Mouse (Mus musculus) midbrain, embryonic 14.5 days (tissue): ENCODE results near the gene Tcte1. TPM values are rescaled to one million over a fixed set of nuclear protein-coding genes. Genes with fewer than 3 reads are reported as not detected.

Source experiments
- ATAC-seq: fragments of 200-750 bp; cut with Nextera tagmentation; 2 replicates; pipeline ENCODE4 v1.8.0; 2017; ENCODE audit warnings: moderate number of reproducible peaks, moderate library complexity; ENCODE audit not compliant: low FRiP score, low TSS enrichment
- DNase-seq: peaks from one replicate; pipeline ENCODE4 v3.0.0-alpha.2; 2015
- H3K27ac ChIP-seq: fragments of 300-500 bp; sonication (generic); replicated peaks from 2 replicates; pipeline ENCODE4 v1.5.1; 2014; ENCODE audit warnings: mild to moderate bottlenecking, low read depth, low read length, moderate library complexity
- H3K27me3 ChIP-seq: fragments of 300-500 bp; sonication (generic); 2 replicates; pipeline ENCODE4 v1.6.1; 2014; ENCODE audit warnings: low read length, control low read depth, mixed read lengths; ENCODE audit not compliant: control insufficient read depth, insufficient read depth
- H3K36me3 ChIP-seq: fragments of 300-500 bp; sonication (generic); 2 replicates; pipeline ENCODE4 v1.6.1; 2014; ENCODE audit warnings: low read length, control low read depth; ENCODE audit not compliant: control insufficient read depth, insufficient read depth
- H3K4me1 ChIP-seq: fragments of 300-500 bp; sonication (generic); 2 replicates; pipeline ENCODE4 v1.6.1; 2014; ENCODE audit warnings: mild to moderate bottlenecking, antibody characterized with exemption, low read length, control low read depth; ENCODE audit not compliant: control insufficient read depth, insufficient read depth
- H3K4me2 ChIP-seq: fragments of 300-500 bp; sonication (generic); 2 replicates; pipeline ENCODE4 v1.6.1; 2014; ENCODE audit warnings: mild to moderate bottlenecking, low read length, moderate library complexity
- H3K4me3 ChIP-seq: fragments of 300-500 bp; sonication (generic); replicated peaks from 2 replicates; pipeline ENCODE4 v1.5.1; 2014; ENCODE audit warnings: low read depth, low read length
- H3K9ac ChIP-seq: fragments of 300-500 bp; sonication (generic); replicated peaks from 2 replicates; pipeline ENCODE4 v1.6.1; 2014; ENCODE audit warnings: mild to moderate bottlenecking, low read length, moderate library complexity
- H3K9me3 ChIP-seq: fragments of 300-500 bp; sonication (generic); 2 replicates; pipeline ENCODE4 v1.6.1; 2016; ENCODE audit warnings: low read length, control low read depth, mixed read lengths; ENCODE audit not compliant: control insufficient read depth
- WGBS: fragments of 180-500 bp; shearing (Covaris S2); extraction: QIAGEN DNeasy Blood & Tissue Kit; methylation state at CpG from one replicate; pipeline ENCODE4 v1.1.7; 2014; 5-methylcytosine and 5-hydroxymethylcytosine counted together
- polyA plus RNA-seq: library from polyadenylated mRNA; unstranded; fragments of >200 nt; fragmentation: Nextera tagmentation; extraction: Ambion mirVana; gene quantifications from 2 replicates; pipeline ENCODE4 v1.2.1, GENCODE M21; 2014

Tcte1 gene
- polyA plus RNA-seq, 1 experiment from 2014 or later: 3.0 TPM

DNA sequence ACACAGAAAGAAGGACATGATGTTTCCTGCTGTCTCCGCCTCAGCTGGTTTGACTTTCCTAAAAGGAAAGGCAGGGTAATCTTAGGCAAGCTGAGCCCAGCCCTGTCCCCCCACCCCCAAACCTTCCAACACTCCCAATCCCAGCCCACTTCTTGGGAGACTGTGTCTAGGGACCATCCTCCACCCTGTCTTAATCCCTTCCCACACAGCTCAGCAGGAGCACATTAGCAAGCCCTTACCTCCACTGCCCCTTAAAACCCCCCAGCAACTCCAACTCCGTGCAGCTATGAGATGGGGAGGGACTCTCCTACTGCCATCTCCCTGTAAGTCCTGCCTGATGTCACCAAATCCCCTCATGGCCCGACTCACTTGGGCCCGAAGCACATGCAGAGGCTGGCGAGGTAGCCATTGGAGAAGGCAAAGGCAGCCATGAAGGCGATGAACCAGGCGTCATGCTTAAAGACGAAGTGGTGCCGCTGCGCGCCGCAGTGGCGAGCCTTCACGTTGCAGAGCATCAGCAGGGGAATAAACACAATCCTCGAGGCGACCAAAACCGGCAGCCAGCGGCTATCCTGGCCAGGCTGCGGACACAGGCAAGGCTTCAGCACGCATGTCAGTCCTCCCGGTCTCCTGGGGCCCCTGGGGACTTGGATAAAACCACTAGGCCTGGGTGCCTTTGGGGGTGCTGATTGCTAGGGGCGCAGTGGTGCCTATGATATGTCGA is 62.7 kb downstream of the Tcte1 start:
- 59% methylated on average over 23 of the region's 23 CpGs for WGBS
- H3K9ac ChIP-seq: no peak overlapping the region
- H3K4me3 ChIP-seq: no peak overlapping the region
- H3K36me3 ChIP-seq: no peaks in the 10 kb centered on the region
- no peaks in the 10 kb centered on the region for H3K27me3 ChIP-seq
- 0 out of 2 replicates have a peak overlapping the region, but pooled peaks have one; percentile 61 for H3K27ac ChIP-seq
- H3K4me2 ChIP-seq: no peak overlapping the region
- H3K4me1 ChIP-seq: peaks cover 13% of the 10 kb centered on the region; the same call in 1 of the 2 replicates
- ATAC-seq (no peak), DNase-seq (no peak)
- H3K9me3 ChIP-seq: no peaks in the 10 kb centered on the region

- Histone ChIP-seq H3K4me1 (peaks cover 13% of the 10 kb centered on the region; the same call in 1 of the 2 replicates), H3K4me2 (no peak overlapping the region), H3K9me3 (no peaks in the 10 kb centered on the region), H3K9ac (no peak overlapping the region), H3K36me3 (no peaks in the 10 kb centered on the region), H3K27me3 (no peaks in the 10 kb centered on the region), H3K4me3 (no peak overlapping the region), H3K27ac (no peak overlapping the region)
- no peak for ATAC-seq
- no peak for DNase-seq
- over 99% methylated on average over 3 of the region's 3 CpGs for WGBS
Measured at GRCm38 (mm10) chr17:45586449-45586837, 63.2 kb downstream of the Tcte1 start.

DNA sequence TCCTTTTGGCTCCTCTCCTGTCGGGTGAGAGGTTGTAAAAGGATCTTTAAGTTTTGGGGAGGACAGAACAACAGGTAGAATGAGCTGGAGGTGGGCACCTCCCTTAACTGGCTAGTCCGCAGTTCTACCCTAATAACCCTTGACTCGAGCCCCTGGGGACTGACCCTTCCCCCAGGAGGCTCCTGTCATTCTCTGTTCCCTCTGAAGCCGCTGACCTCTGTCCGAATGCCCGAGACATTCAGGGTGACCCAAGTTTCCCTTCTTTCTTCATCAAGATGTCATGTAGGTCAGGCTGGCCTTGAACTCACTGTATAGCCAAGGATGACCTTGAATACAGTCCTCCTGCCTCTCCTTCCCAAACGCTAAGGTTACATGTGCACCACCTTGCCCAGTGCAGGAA is 65.1 kb downstream of the Tcte1 start:
- Histone ChIP-seq H3K4me3 (no peak overlapping the region), H3K27ac (no peak overlapping the region), H3K4me2 (no peak overlapping the region), H3K36me3 (no peaks in the 10 kb centered on the region), H3K9me3 (no peaks in the 10 kb centered on the region), H3K9ac (no peak overlapping the region), H3K27me3 (no peaks in the 10 kb centered on the region; the same call in 1 of the 2 replicates), H3K4me1 (peaks cover 13% of the 10 kb centered on the region; the same call in 1 of the 2 replicates)
- ATAC-seq (no peak), DNase-seq (no peak)
- WGBS: 92% methylated on average over 7 of the region's 7 CpGs

GRCm38 (mm10) chr17:45589236-45589635 is 66.0 kb downstream of the Tcte1 start:
- no peak for ATAC-seq
- Histone ChIP-seq H3K9me3 (no peaks in the 10 kb centered on the region), H3K4me2 (no peak overlapping the region), H3K36me3 (no peaks in the 10 kb centered on the region), H3K27me3 (peaks cover 4% of the 10 kb centered on the region; the same call in 1 of the 2 replicates), H3K27ac (no peak overlapping the region), H3K4me3 (no peak overlapping the region), H3K9ac (no peak overlapping the region), H3K4me1 (peaks cover 13% of the 10 kb centered on the region; the same call in 1 of the 2 replicates)
- 96% methylated on average over 7 of the region's 7 CpGs for WGBS
- DNase-seq: no peak

DNA sequence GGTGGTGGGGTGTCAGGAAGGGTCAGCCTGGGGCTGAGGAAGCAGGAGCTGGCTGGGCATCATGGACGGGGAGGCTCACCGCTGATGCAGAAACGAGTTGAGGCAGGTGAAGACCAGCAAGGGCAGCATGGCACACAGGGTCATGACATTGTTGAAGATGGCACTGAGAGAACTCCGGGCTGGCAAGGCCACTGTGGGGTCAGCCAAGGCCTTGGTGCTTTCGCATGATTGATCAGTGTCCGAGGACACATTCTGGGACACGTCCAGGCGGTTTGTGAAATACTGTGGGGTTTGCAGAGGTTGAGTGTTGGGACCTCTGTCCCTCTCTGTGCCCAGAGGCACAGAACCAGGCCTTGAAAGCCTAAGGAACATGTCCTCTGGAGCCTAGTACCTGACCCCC is 66.6 kb downstream of the Tcte1 start:
- Histone ChIP-seq H3K27me3 (peaks cover 11% of the 10 kb centered on the region; the same call in 1 of the 2 replicates), H3K4me2 (no peak overlapping the region), H3K36me3 (no peaks in the 10 kb centered on the region), H3K4me3 (no peak overlapping the region), H3K4me1 (peaks cover 11% of the 10 kb centered on the region), H3K9ac (no peak overlapping the region), H3K27ac (no peak overlapping the region), H3K9me3 (no peaks in the 10 kb centered on the region)
- WGBS: 94% methylated on average over 8 of the region's 8 CpGs
- no peak for ATAC-seq
- no peak for DNase-seq

- Histone ChIP-seq H3K27ac (no peak overlapping the region), H3K9me3 (no peaks in the 10 kb centered on the region), H3K4me2 (no peak overlapping the region), H3K27me3 (peaks cover 11% of the 10 kb centered on the region; the same call in 1 of the 2 replicates), H3K4me3 (no peak overlapping the region), H3K9ac (no peak overlapping the region), H3K36me3 (no peaks in the 10 kb centered on the region), H3K4me1 (peaks cover 11% of the 10 kb centered on the region)
- 89% methylated on average over 6 of the region's 6 CpGs for WGBS
- DNase-seq (no peak), ATAC-seq (no peak)
Measured at GRCm38 (mm10) chr17:45590410-45590809, 67.2 kb downstream of the Tcte1 start.

DNA sequence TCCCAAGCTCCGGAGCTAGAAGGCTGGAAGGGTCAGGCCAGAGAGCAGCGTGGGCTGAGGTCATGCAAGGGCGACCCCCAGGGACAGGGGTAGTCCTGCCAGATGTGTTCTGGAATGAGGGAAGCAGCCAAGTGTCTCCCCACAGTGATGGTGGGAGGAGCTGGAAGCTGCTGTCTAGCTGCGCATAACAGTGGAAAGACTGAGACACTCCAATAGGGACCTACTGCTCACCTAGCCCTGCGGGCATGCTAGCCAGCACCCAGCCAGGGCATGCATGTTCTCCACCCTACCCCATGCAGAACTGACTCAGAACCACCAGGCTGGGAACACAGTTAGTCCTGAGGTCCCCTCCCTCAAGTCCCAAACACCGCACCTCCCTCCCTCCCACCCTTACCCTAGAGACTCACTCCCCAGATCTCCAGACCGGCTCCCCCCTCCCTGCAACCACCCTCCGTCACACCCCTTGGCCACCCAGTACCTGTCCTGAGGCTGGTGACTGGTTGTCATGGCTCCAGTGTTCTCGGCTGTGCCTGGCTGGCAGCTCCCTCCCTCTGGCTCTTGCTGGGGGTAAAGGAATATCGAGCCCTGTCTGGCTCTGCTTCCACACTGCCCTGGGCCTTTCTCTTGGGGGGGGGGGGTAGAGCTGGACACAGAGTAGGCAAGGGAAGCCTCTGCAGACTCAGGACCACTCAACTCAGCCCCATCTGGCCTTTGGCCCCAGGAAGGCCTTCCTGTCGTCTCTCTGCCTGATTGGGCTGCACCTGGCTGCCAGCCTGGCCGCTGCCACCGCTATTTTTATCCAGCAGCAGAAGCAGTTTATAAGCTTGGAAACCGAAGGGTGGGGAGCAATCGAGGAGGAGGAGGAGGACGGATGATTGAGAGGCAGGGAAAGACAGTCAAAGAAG is 68.7 kb downstream of the Tcte1 start:
- ATAC-seq: no peak
- no peak for DNase-seq
- H3K9ac ChIP-seq: no peak overlapping the region
- peaks cover 18% of the 10 kb centered on the region for H3K4me1 ChIP-seq
- no peak overlapping the region for H3K27ac ChIP-seq
- H3K4me3 ChIP-seq: no peak overlapping the region
- H3K4me2 ChIP-seq: no peak overlapping the region
- no peaks in the 10 kb centered on the region for H3K36me3 ChIP-seq
- peaks cover 11% of the 10 kb centered on the region; the same call in 1 of the 2 replicates for H3K27me3 ChIP-seq
- H3K9me3 ChIP-seq: no peaks in the 10 kb centered on the region
- 54% methylated on average over 16 of the region's 16 CpGs for WGBS
